Mouse (Mus musculus) cerebellum, postnatal 14 days (tissue): Measurements from ENCODE around the gene Olfr1121.
A peak's percentile ranks its signal among the peaks of the same experiment; 100 is the strongest.
"Not testable (repeated sequence)": the region's sequence is repeated elsewhere in the genome, so short reads cannot be mapped to it uniquely, and the experiment has no call there.

Experiments
- DNase-seq, 2 experiments: peaks; one replicate each; pipeline ENCODE4 v3.0.0; 2021; ENCODE audit warnings: mixed read lengths in 2 of 2

Gene Olfr1121

DNA sequence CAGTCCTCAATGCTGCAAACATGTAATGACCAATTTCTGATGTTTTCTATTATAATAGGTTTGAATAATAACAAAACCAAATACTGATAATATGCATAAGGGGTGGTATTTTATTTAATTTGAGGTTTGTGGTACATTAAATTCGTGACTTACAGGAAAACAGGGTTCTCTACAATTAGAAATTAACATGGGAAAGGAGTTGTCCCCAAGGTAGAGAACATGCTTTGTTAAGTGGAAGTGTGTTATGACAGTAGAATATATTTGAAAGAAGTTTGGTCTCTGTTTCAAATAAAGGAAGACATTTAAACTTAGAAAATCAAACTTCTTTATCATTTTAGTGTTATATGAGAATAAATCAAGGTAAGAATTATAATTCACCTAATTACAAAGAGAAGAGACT, at the start of gene Olfr1121:
TSS of gene Olfr1121 (plus strand) at position 301 of the 400 bp plus-strand sequence.
- DNase-seq: no peak

DNA sequence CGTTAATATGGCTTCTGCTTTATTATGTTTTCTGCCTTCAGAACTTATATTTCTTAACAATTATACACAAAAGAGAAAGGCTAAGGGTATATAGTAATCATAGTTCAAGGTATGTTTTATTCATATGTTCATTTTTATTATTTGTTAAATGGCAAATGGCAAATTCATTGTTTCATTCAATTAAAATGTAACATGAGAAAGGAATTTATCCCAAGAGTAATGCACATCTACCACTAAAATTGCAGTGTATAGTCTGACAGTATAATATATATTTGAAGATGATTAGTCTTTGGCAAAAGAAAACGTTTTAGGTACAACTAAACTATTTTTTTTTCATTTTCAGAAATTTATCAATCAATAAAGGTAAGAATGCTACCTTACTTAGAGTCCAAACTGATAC, 15.2 kb upstream of the Olfr1121 start, which contains the start of gene Olfr1120:
TSS of gene Olfr1120 (plus strand) at position 301 of the 400 bp plus-strand sequence.
- DNase-seq: no peak

DNA sequence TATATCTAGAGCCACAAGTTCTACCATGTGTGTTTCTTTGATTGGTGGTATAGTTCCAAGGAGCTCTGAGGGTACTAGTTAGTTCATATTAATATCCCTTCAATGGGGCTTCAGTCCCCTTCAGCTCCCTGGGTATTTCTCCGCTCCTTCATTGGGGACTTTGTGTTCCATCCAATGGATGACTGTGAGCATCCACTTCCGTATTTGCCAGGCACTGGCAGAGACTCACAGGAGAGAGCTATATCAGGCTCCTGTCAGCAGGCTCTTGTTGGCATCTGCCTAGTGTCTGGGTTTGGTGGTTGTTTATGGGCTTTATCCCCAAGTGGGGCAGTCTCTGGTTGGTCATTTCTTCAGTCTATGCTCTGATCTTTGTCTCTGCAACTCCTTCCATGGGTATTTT, 9.6 kb upstream of the Olfr1121 start:
- DNase-seq: not testable (repeated sequence)

DNA sequence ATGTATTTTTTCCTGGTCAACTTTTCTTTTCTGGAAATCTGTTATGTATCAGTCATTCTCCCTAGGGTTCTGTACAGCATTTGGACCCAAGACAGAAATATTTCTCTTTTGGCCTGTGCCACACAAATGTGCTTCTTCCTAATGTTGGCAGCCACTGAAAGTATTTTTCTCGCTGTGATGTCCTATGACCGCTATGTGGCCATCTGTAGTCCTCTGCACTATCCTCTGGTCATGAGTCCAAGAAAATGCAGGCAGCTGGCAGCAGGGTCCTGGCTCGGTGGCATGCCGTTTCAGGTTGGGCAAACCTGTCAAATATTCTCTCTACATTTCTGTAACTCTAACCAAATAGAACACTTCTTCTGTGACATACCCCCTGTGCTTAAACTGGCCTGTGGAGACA, 2.0 kb downstream of the Olfr1121 start:
- DNase-seq: peak; percentile 85 to 89

DNA sequence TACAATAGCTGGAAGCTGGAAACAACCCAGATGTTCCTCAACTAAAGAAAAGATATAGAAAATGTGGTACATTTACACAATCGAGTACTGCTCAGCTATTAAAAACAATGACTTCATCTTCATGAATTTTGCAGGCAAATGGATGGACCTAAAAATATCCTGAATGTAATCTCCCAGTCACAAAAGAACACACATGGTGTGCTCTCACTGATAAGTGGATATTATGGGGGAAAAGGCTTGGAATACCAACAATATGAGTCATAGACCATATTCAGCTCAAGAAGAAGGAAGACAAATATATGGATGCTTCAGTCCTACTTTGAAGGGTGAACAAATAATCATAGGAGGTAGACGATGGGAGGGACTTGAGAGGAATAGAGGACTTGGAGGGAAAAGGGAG, 14.2 kb downstream of the Olfr1121 start:
- DNase-seq: no peak

DNA sequence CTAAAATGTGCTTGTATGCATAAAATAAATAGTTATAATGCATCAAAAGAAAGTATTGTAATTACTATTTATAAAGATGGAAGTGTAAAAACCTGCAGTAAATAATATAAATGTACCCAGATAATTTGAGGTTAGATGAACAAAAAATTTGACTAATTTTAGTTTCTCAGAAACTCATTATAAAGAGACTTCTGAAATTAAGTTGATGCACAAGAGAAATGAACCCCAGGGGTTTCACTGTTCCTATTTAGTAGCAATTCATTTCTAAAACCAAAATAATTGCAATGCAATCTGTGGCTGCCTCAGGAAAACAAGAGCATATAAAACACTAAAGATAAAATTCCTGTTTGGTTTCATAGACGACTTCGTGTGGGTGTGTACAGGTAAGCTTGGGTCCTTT, 15.9 kb downstream of the Olfr1121 start, which contains the start of gene Olfr1122:
TSS of gene Olfr1122 (plus strand) at position 301 of the 400 bp plus-strand sequence.
- DNase-seq: no peak

DNA sequence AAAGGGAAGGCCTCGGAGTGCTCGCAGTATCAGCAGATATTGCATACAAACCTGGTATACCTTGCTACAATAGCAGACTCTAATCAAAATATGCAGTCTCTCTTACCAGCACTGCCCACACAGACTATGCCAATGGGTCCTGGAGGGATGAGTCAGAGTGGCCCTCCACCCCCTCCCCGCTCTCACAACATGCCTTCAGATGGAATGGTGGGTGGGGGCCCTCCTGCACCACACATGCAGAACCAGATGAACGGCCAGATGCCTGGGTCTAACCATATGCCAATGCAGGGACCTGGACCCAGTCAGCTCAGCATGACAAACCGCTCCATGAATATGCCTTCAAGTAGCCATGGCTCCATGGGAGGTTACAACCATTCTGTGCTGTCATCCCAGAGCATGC, 23.9 kb downstream of the Olfr1121 start:
- not testable (repeated sequence) for DNase-seq

DNA sequence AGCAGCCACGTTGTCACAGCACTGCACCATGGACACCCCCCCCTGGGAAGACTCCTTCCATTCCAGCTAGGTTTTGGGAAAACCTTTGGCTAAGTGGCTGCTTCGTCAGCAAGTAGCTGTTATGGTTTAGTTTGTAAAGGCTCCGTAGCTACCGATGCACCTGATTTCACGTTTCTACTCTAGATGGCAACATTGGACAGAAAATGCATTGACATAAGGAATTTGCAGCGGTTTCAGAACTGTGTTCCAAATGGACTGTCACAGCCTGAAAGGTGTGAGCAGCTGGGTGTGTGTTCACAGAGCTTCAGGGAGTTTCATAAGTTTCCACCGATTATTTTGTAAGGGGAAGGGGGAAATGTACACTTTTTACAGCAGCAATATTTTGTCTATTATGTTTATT, 25.0 kb downstream of the Olfr1121 start:
- not testable (repeated sequence) for DNase-seq

DNA sequence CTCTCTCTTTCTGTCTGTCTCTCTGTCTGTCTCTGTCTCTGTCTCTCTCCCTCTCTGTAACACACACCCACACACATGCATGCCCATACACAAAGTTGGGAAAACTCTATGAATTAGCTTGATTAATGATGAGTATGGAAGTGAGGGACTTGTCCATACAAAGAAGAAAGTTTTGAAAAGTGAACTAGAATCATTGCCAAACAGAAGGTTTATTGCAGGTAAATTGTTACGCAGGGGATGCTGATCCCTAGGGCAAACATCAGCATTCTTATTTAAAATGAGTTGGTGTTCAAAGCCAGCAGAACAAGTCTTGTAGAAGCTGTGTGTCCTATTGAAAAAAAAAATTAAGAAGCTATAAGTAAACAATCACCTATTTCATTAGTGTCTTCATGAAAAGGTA, 46.6 kb downstream of the Olfr1121 start, which contains the start of gene Olfr1123:
TSS of gene Olfr1123 (plus strand) at position 301 of the 400 bp plus-strand sequence.
- no peak for DNase-seq
